Mouse (Mus musculus) mouse trophoblast stem cell (cell line): Measurements from ENCODE around the gene Krtap21-1.

Source experiments
- in situ Hi-C, 2 experiments: fragments of 300-500 bp; cut with MseI, MboI; formaldehyde crosslinking; loops; 2 replicates in 1 of 2; 3 replicates in 1 of 2; pipeline ENCODE4 v1.15.1; 2025

Krtap21-1 gene

DNA sequence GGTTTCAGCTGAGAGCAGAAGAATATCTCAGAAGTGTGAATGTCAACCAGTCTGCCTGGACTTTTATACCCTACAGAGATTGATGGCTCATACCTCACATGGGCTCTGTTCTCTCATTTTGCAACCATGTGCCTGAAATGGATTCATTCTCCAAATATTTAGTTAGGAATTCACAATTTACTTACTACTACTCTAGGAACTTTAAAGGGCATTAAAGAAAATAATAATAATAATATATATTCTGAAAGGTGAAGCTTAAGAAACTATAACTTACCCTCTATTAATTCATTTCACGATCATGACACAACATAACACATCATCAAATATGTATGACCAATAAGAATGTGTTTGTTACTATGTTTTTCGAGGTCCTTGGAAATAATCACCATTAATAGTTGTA, at the start of gene Krtap21-1:
TSS of gene Krtap21-1 (minus strand) at position 101 of the 400 bp plus-strand sequence.
- in situ Hi-C loops, result no loop called here

DNA sequence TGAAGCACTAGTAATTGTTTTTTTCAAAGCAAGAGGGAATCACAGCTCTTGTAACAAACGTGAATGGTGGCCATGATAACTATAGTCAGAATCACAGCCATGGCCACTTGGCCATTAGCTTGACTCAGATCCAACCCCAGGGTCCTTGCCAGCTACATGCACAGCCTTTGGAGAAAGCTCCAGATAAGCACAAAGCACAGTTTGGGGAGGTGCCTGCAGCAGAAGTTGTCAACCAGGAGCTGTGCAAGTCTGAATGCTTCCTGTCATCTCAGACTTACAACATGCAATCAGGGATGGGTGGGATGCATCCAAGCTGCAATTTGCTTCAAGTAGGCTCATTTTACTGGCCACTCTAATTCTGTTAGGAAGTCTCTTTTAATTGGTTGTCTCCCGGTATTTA, 25.9 kb upstream of the Krtap21-1 start:
- in situ Hi-C loops, result no loop called here

DNA sequence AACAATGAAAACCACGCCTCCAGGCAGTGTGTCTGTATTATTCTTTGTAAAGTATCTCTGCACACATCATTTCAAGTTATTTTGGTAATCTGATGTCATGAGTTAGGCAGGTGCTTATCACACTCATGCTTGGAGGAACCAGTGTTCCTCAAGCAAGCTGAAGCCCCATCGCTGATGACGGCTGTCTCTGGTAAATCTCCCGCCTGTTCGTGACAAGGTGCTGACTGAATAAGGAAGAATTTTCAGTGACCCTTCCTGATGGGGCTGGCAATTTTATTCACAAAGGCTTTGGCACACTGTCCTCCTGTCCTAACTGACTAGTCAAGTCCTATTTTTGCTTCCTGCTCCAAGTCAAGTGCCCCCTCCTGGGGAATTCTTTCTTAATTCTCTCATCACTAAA, 21.6 kb upstream of the Krtap21-1 start:
- in situ Hi-C loops, result no loop called here

DNA sequence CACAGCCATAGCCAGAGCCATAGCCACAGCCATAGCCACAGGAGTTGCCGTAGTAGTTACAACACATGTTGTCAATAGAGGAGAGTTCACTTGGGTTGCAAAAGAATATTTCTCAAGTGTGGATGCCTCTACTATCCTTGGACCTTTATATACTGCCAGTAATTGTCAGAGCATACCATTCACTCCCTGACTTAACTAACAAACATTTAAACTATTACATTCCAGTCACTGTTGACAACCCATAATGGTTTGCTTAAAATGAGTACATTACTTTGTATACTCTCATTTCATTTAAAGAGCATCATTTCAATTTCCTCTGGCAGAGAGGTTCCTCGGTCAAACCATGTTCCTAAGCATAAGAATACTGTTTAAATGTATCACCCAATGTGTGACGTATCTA, 16.3 kb upstream of the Krtap21-1 start, which contains the start of gene Krtap6-2:
TSS of gene Krtap6-2 (minus strand) at position 101 of the 400 bp plus-strand sequence.
- in situ Hi-C loops, result no loop called here

DNA sequence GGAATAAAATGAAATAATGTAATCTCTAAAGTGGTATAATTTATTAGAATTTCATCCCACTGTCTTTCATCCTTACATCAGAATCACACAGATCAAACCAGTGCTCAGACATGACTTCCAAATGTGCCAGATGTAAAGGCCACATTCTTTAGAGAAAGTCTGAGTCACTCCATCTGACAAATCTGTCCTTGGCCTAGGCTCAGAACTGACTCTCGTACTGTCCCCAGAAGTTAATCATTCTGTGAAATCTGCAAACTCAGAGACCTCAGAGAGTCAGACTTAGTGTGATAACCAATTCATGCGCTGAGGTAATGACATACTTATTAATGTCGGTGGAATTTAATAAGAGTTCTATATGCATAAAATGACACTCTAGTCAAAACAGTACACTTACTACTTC, 12.6 kb upstream of the Krtap21-1 start:
- in situ Hi-C loops, result no loop called here

DNA sequence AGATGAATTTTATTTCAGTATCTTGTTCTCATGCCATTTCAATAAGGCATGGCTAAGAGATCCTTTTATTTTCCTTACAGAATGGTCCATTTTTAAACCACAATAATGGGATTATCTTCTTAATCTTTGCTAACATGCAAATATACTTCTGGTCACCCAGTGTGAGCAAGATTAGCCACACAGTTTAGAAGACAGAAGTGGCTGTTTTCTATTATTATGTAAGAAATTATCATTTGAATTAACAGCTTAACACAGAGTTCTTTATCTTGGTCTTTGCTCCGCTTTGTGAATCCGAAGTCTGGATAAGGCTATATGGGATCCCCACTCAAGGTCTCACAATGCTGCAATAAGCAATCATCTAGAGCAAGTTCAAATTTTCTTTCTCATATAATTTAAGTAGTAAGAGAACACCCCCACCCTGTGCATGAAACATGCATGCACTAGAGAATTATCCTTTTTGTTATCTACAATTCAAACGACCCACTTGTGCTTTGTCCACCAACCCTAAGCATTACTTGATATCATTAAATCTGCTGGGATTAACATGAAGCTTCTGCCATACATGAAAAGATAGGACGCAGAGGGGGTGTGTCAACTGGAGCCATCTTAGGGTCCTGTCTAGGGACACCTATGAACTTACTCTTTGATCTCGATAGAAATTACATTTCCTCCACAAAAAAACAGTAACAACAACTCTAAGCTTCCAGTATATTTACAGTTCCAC, 6.8 kb upstream of the Krtap21-1 start:
- in situ Hi-C loops, result no loop called here

DNA sequence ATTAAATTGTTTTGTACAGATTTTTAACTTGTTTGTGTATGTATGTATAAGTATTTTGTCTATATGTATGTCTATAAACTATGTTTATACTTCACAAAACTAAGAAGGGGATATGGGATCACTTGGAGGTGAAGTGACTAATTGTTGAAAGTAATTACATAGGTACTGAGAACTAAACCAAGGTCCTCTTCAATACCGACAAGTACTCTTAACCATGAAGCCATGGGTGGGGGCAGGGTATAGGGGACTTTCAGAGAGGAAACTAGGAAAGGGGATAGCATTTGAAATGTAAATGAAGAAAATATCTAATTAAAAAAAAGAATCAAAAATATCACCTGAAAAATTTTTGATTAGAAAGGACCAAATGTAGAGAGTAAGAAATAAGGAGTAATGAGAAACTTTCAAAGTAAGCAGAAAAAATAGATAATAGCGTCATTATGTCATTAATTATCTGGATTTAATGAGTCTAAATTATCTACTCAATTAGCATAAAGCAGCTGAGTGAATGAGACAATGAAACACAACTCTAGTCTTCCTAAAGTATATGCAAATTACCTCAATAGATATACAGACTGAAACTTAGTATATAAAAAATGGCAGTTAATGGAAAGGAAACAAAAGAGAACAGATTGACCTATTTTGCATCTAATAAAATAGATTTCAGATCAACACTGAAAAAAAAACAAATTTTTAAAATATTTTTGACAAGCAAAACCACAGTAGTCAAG, 30.8 kb downstream of the Krtap21-1 start:
- in situ Hi-C loops, result no loop called here
